Mouse (Mus musculus) C2C12 (cell line): ENCODE data around the gene Prrx2. TPM values are rescaled to one million over a fixed set of nuclear protein-coding genes. Genes with fewer than 3 reads are reported as not detected.

Experiments
- H3K27me3 ChIP-seq: one replicate; pipeline ENCODE4 v1.6.1; 2011; ENCODE audit not compliant: control insufficient read depth, insufficient read depth, insufficient read length
- H3K36me3 ChIP-seq: one replicate; pipeline ENCODE4 v1.6.1; 2011; ENCODE audit not compliant: control insufficient read depth, insufficient read depth
- H3K4me3 ChIP-seq: one replicate; pipeline ENCODE4 v1.5.1; 2011; ENCODE audit warnings: mild to moderate bottlenecking, control low read depth; ENCODE audit not compliant: poor library complexity, insufficient read depth, severe bottlenecking
- H3K79me2 ChIP-seq: one replicate; pipeline ENCODE4 v1.6.1; 2011; ENCODE audit not compliant: control insufficient read depth, insufficient read depth
- H3K79me3 ChIP-seq: one replicate; pipeline ENCODE4 v1.6.1; 2011; ENCODE audit warnings: low read depth, control low read depth
- H3ac ChIP-seq: one replicate; pipeline ENCODE3; 2011; ENCODE audit warnings: low read depth; ENCODE audit not compliant: control insufficient read depth, insufficient read length
- CEBPB ChIP-seq: IDR thresholded peaks from one replicate; pipeline ENCODE4 v1.6.1; 2011; ENCODE audit warnings: low read depth, mild to moderate bottlenecking, control low read depth, moderate library complexity
- CTCF ChIP-seq: IDR thresholded peaks from one replicate; pipeline ENCODE4 v1.5.1; 2011; ENCODE audit not compliant: control insufficient read depth, insufficient read depth, insufficient read length
- FOSL1 ChIP-seq: IDR thresholded peaks from one replicate; pipeline ENCODE4 v1.8.0; 2011; ENCODE audit warnings: mild to moderate bottlenecking, low read length; ENCODE audit not compliant: poor library complexity, insufficient read depth, severe bottlenecking
- MAX ChIP-seq: IDR thresholded peaks from one replicate; pipeline ENCODE4 v1.6.1; 2011; ENCODE audit warnings: mild to moderate bottlenecking, control low read depth
- MYOD1 ChIP-seq: IDR thresholded peaks from one replicate; pipeline ENCODE4 v1.6.1; 2011; ENCODE audit warnings: low read depth; ENCODE audit not compliant: control insufficient read depth, insufficient read length
- MYOG ChIP-seq: IDR thresholded peaks from one replicate; pipeline ENCODE4 v1.6.1; 2011; ENCODE audit not compliant: control insufficient read depth, insufficient read length; ENCODE audit errors: extremely low read depth
- USF1 ChIP-seq: IDR thresholded peaks from one replicate; pipeline ENCODE4 v1.6.1; 2011; ENCODE audit warnings: low read depth, mild to moderate bottlenecking, control low read depth, moderate library complexity
- polyA plus RNA-seq: library from polyadenylated mRNA; unstranded; fragments of >200 nt; fragmentation: generic; extraction: Trizol; gene quantifications from one replicate; pipeline ENCODE4 v1.2.1, GENCODE M21; 2012; ENCODE audit warnings: missing spikeins

Gene Prrx2
- polyA plus RNA-seq, 1 experiment = 191 TPM

- Histone ChIP-seq H3K79me3 (no peaks in the 10 kb centered on the region), H3K27me3 (no peaks in the 10 kb centered on the region), H3K36me3 (no peaks in the 10 kb centered on the region), H3K4me3 (no peak overlapping the region), H3ac (no peak overlapping the region), H3K79me2 (no peaks in the 10 kb centered on the region)
- TF ChIP-seq MYOG = no peak
- no peak for TF ChIP-seq MYOD1
- no peak for TF ChIP-seq USF1
- TF ChIP-seq CEBPB = no peak
- TF ChIP-seq FOSL1 = no peak
- TF ChIP-seq MAX = no peak
Measured at GRCm38 (mm10) chr2:30893946-30894345, 59.2 kb downstream of the Prrx2 start.

DNA sequence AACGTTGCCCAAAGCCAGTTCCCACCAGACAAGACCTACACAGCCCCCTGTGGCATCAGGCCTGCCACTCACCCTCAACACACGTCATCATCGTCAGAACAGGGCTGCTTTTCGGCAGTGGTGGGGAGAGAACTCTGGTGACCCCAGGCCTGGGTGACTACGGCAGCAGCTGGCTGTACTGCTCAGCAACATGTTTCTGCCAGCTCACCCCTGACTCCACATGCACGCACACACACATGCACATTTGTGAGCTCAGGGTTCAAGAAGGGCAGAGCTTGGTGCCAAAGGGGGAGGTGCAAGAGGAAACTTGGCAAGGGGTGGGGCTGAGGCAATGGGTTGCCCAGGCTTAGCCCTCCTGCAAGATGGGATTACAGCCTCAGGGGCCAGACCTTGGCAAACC lies 62.5 kb downstream of the Prrx2 start:
- Histone ChIP-seq H3K36me3 (no peaks in the 10 kb centered on the region), H3K4me3 (no peak overlapping the region), H3K27me3 (no peaks in the 10 kb centered on the region), H3K79me2 (no peaks in the 10 kb centered on the region), H3K79me3 (no peaks in the 10 kb centered on the region), H3ac (no peak overlapping the region)
- TF ChIP-seq MYOD1 = peak; percentile 4
- TF ChIP-seq CTCF = no peak

GRCm38 (mm10) chr2:30899397-30900069 lies 64.8 kb downstream of the Prrx2 start:
- TF ChIP-seq USF1 (no peak), CTCF (no peak), MYOD1 (peak; percentile 11), FOSL1 (peak; percentile 12), CEBPB (no peak)
- no peaks in the 10 kb centered on the region for H3K79me2 ChIP-seq
- no peak overlapping the region for H3ac ChIP-seq
- H3K27me3 ChIP-seq = no peaks in the 10 kb centered on the region
- H3K4me3 ChIP-seq = no peak overlapping the region
- no peaks in the 10 kb centered on the region for H3K36me3 ChIP-seq
- H3K79me3 ChIP-seq = no peaks in the 10 kb centered on the region

DNA sequence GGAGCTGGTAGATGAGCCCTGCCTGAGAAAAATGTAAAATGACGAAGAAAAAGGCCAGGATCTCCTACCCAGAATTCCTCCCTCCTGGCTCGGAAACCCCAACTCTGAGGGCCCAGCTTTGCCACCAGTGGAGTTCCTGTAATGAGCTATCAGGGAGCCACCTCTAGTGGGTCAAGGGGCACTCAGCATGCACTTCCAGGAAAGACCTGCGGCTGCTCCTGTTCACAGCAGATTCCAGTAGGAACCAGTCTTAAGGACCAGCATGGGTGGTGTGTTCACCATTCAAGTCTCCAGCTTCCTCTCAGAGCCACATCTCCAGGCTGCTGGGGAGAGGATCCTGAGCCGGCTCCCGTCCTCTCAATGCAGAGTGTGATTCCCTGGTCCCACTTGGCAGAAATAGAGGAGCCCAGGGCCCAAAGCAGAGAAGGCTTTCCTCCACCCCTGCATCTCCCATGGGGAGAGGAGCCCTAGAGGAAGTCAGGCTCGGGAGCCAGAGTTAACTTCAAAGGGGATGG lies 66.9 kb downstream of the Prrx2 start:
- Histone ChIP-seq H3K79me2 (no peaks in the 10 kb centered on the region), H3K36me3 (no peaks in the 10 kb centered on the region), H3K4me3 (no peak overlapping the region), H3K27me3 (no peaks in the 10 kb centered on the region), H3K79me3 (no peaks in the 10 kb centered on the region), H3ac (no peak overlapping the region)
- TF ChIP-seq USF1 (no peak), CEBPB (no peak), FOSL1 (no peak), MYOD1 (no peak)

- Histone ChIP-seq H3K27me3 (no peaks in the 10 kb centered on the region), H3K36me3 (no peaks in the 10 kb centered on the region), H3ac (no peak overlapping the region), H3K79me3 (no peaks in the 10 kb centered on the region), H3K4me3 (no peak overlapping the region), H3K79me2 (no peaks in the 10 kb centered on the region)
- no peak for TF ChIP-seq USF1
- TF ChIP-seq CEBPB = no peak
- no peak for TF ChIP-seq CTCF
- no peak for TF ChIP-seq MYOD1
- no peak for TF ChIP-seq MYOG
- TF ChIP-seq MAX = no peak
- TF ChIP-seq FOSL1 = no peak
Measured at GRCm38 (mm10) chr2:30902256-30902655, 67.5 kb downstream of the Prrx2 start.
